Mouse (Mus musculus) kidney, postnatal 4 days (tissue): ENCODE data around the gene Ncor2.
A peak's percentile ranks its signal among the peaks of the same experiment; 100 is the strongest.

ENCODE experiments used
- DNase-seq, 2 experiments: peaks; one replicate each; pipeline ENCODE4 v3.0.0; 2021; ENCODE audit warnings: mixed read lengths in 2 of 2

Gene Ncor2

GRCm38 (mm10) chr5:125168101-125168500 lies 10.9 kb downstream of the Ncor2 start:
- DNase-seq: no peak

- no peak for DNase-seq
Measured at GRCm38 (mm10) chr5:125167524-125167923, 11.5 kb downstream of the Ncor2 start.

GRCm38 (mm10) chr5:125165993-125166392 lies 13.0 kb downstream of the Ncor2 start:
- DNase-seq: no peak

- DNase-seq: peak; percentile 85 to 91
Measured at GRCm38 (mm10) chr5:125164465-125165167, 14.4 kb downstream of the Ncor2 start.

GRCm38 (mm10) chr5:125163441-125164050 lies 15.5 kb downstream of the Ncor2 start:
- DNase-seq: no peak

- no peak for DNase-seq
Measured at GRCm38 (mm10) chr5:125162461-125162860, 16.6 kb downstream of the Ncor2 start.

- no peak for DNase-seq
Measured at GRCm38 (mm10) chr5:125159804-125160405, 19.1 kb downstream of the Ncor2 start.

GRCm38 (mm10) chr5:125159293-125159692 lies 19.7 kb downstream of the Ncor2 start:
- DNase-seq: peak; percentile 82 to 87

DNA sequence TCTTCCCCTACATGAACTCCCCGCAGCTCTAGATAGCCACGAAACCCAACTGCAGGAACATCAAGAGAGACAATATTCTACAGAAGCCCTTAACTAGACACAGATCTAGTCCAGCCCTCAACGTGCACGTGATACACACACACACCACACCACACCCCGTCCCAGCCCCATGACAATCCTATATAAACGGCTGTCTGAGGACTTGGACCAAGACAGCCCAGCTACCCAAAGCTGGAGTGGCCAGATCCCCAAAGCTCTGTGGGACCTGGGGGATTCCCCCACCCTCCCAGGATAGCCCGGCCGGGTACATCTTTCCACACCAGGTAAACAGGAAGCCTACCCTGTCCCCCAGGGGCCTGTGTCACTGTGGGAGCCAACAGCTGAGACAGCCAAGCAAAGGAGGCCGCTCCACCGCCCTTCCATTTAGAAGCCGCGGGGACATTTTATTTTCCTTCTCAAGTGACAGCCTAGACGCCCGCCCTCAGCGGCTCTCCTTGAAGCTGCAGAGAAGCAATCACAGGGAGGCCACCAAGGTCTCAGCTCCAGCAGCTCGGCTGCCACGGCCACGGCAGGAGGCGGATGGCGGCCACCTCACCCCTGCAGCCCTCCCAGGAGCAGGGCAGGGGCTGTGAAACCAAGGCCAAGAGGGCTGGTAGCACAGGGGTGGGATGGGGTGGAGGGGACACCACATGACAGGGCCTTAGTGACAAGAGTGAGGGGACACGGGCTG lies 20.6 kb downstream of the Ncor2 start:
- DNase-seq: peak; percentile 74 to 81

DNA sequence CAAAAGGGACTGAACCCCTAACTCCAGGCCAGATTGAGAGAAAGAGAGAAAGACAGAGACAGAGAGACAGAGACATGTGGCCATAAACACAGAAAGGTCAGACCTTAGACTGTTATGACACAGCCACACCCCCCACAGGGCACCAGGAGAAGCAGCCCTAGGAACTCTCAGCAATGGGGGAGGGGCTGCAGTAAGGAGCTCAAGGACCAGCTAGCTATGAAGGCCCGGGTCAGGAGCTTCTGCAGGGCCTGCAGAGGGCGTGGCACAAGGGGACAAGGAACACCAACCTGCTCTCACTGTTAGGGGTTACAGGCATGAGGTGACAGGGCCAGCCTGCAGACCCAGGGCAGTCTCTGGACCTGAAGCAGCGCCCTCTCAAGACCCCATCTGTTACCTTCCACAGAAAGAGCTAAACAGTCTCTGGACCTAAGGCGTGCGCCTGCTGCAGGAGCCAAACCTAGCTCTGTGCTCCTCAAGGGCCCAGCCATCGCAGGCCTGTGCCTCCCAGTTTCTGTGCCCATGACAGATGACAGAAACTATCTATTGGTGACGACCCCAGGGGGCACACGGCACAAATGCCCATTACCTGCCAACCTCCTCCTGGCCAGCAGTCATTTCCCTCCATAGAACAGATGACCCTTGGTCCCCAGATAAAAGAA lies 21.5 kb downstream of the Ncor2 start:
- peak; percentile 40 to 59 for DNase-seq

GRCm38 (mm10) chr5:125156418-125157205 lies 22.4 kb downstream of the Ncor2 start:
- DNase-seq: peak; percentile 45 to 59

GRCm38 (mm10) chr5:125155451-125155850 lies 23.6 kb downstream of the Ncor2 start:
- DNase-seq: no peak

DNA sequence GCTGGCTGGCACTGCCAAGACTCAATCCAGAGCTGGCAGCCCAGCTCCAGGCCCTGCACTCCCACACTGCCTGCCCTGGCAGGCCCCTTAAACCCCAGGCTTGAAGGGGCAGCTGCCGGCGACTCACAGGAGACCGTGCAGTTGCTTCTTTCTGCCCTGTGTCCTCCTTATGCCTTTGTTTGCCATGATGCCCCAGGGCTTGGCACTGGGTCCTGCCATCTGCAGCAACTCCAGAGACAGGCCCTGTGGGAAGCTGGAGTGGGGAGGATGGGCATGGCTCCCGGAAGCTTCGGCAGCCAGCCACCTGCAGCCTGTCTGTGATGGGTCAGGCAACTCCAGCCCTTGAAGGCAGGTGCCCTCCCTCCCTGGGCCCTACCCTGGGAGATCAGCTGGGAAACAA lies 24.0 kb downstream of the Ncor2 start:
- no peak for DNase-seq

DNA sequence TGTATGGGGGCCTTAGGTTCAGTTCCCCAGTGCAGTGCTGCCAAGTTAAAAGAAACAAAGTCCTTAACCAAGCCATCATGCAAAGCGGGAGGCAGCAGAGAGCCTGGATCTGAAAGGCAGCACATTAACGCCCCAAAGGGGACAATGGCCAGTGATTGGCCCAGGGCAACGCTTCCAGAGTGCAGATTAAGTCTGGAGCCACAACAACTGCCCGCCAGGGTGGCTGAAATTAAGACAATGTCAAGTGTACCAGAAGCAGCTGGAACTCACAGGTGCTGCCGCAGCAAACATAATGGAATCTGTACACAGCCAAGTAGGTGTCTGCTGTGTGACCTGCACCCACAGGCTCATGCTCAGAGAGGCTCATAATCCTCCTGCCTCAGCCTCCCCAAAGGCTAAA lies 24.8 kb downstream of the Ncor2 start:
- no peak for DNase-seq

- no peak for DNase-seq
Measured at GRCm38 (mm10) chr5:125153201-125153816, 25.7 kb downstream of the Ncor2 start.

GRCm38 (mm10) chr5:125151872-125152534 lies 27.0 kb downstream of the Ncor2 start:
- DNase-seq: peak; percentile 76 to 84

GRCm38 (mm10) chr5:125150951-125151564 lies 28.0 kb downstream of the Ncor2 start:
- DNase-seq: peak; percentile 55 to 72

GRCm38 (mm10) chr5:125149142-125149541 lies 29.9 kb downstream of the Ncor2 start:
- no peak for DNase-seq

- DNase-seq: peak; percentile 56 to 69
Measured at GRCm38 (mm10) chr5:125148686-125149085, 30.3 kb downstream of the Ncor2 start.

DNA sequence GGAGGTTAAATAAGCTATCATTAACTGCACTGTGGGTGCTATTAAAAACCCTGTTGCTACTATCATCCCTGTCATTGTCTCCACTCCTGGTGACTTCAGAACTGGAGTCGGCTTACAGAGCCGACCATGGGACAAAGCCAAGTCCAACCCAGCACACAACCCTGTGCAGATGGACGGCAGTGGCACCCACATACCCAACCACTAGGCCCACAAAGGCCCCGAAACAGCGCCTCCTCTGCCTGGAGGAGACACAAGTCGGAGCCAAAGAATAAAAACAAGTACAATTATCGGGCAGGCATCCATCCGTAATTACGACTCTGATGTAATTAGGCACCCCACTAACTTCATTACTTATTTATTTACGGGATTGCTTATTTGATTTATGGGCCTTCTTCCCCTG lies 30.8 kb downstream of the Ncor2 start:
- peak in 1 of 2 experiments; percentile 51 for DNase-seq
